Mouse (Mus musculus): Measurements from ENCODE around the gene Lsm11. TPM values are rescaled to one million over a fixed set of nuclear protein-coding genes. Genes with fewer than 3 reads are reported as not detected.

The Lsm11 gene
- 3.5 and 3.6 TPM in 2 replicates for polyA plus RNA-seq (2015; fragmentation: Nextera tagmentation; extraction: Ambion mirVana)

GRCm38 (mm10) chr11:45944643-45945156 lies at the start of gene Lsm11:
Gene Lsm11, minus strand, starts transcription at chr11:45944935.
- H3K36me3 ChIP-seq (ENCODE audit: control insufficient read depth, insufficient read depth, low read length), result peaks cover 2% of the 10 kb centered on the region; the same call in 1 of the 2 replicates
- ATAC-seq (ENCODE audit: low FRiP score, low TSS enrichment), result peak; percentile 93
- H3K4me3 ChIP-seq (ENCODE audit: low read depth, low read length), result peak within 1 kb of the TSS; percentile 87
- peak within 1 kb of the TSS; percentile 30; the same call in 1 of the 2 replicates for H3K27ac ChIP-seq (replicated peaks)
- H3K9ac ChIP-seq (ENCODE audit: low read length), result peak within 1 kb of the TSS; percentile 84
- under 1% methylated on average over 34 of the region's 55 CpGs for WGBS
- no peaks in the 10 kb centered on the region for H3K27me3 ChIP-seq (ENCODE audit: control insufficient read depth, insufficient read depth, low read length)
- H3K4me1 ChIP-seq (replicated peaks; ENCODE audit: control insufficient read depth, insufficient read depth), result no peaks in the 10 kb centered on the region
- peak; percentile 98 for DNase-seq (ENCODE audit: low spot score)
- TF ChIP-seq CTCF (IDR thresholded peaks at IDR 0.05; ENCODE audit: low read depth), result peak; percentile 100
- TF ChIP-seq EP300 (optimal IDR thresholded peaks at IDR 0.05), result no peak
- H3K9me3 ChIP-seq (ENCODE audit: control insufficient read depth, low read length), result no peaks in the 10 kb centered on the region
- peak within 1 kb of the TSS; percentile 97 for H3K4me2 ChIP-seq (replicated peaks; ENCODE audit: low read depth)

- no peak overlapping the region for H3K4me3 ChIP-seq (ENCODE audit: low read depth, low read length)
- no peaks in the 10 kb centered on the region for H3K36me3 ChIP-seq (ENCODE audit: control insufficient read depth, insufficient read depth, low read length)
- TF ChIP-seq EP300 (optimal IDR thresholded peaks at IDR 0.05) (no peak), CTCF (IDR thresholded peaks at IDR 0.05; ENCODE audit: low read depth) (no peak)
- H3K9me3 ChIP-seq (ENCODE audit: control insufficient read depth, low read length), result no peaks in the 10 kb centered on the region
- no peak overlapping the region for H3K9ac ChIP-seq (ENCODE audit: low read length)
- ATAC-seq (ENCODE audit: low FRiP score, low TSS enrichment) (no peak), DNase-seq (ENCODE audit: low spot score) (no peak)
- H3K27ac ChIP-seq (replicated peaks), result no peak overlapping the region
- H3K4me2 ChIP-seq (replicated peaks; ENCODE audit: low read depth), result peak overlapping the region; percentile 42
- H3K27me3 ChIP-seq (ENCODE audit: control insufficient read depth, insufficient read depth, low read length), result no peaks in the 10 kb centered on the region
- WGBS, result 51% methylated on average over 13 of the region's 13 CpGs
- H3K4me1 ChIP-seq (replicated peaks; ENCODE audit: control insufficient read depth, insufficient read depth), result 0 out of 2 replicates have a peak, but pooled peaks cover 4% of the 10 kb centered on the region
Observed at GRCm38 (mm10) chr11:45992087-45992486, 47.4 kb upstream of the Lsm11 start.

- peak; percentile 44 for DNase-seq (ENCODE audit: low spot score)
- Histone ChIP-seq H3K9ac (ENCODE audit: low read length) (0 out of 2 replicates have a peak overlapping the region, but pooled peaks have one; percentile 23), H3K4me3 (ENCODE audit: low read depth, low read length) (0 out of 2 replicates have a peak overlapping the region, but pooled peaks have one; percentile 12), H3K4me1 (replicated peaks; ENCODE audit: control insufficient read depth, insufficient read depth) (0 out of 2 replicates have a peak, but pooled peaks cover 4% of the 10 kb centered on the region), H3K4me2 (replicated peaks; ENCODE audit: low read depth) (peak overlapping the region; percentile 42), H3K36me3 (ENCODE audit: control insufficient read depth, insufficient read depth, low read length) (no peaks in the 10 kb centered on the region), H3K27me3 (ENCODE audit: control insufficient read depth, insufficient read depth, low read length) (no peaks in the 10 kb centered on the region), H3K27ac (replicated peaks) (no peak overlapping the region), H3K9me3 (ENCODE audit: control insufficient read depth, low read length) (no peaks in the 10 kb centered on the region)
- 10% methylated on average over 16 of the region's 16 CpGs for whole genome bisulfite sequencing
- ATAC-seq (ENCODE audit: low FRiP score, low TSS enrichment), result 0 out of 2 replicates have a peak, but pooled peaks have one; percentile 26
- TF ChIP-seq CTCF (IDR thresholded peaks at IDR 0.05; ENCODE audit: low read depth) (no peak), EP300 (optimal IDR thresholded peaks at IDR 0.05) (no peak)
Observed at GRCm38 (mm10) chr11:45991604-45992003, 46.9 kb upstream of the Lsm11 start.

- Histone ChIP-seq H3K4me1 (replicated peaks; ENCODE audit: control insufficient read depth, insufficient read depth) (no peaks in the 10 kb centered on the region), H3K36me3 (ENCODE audit: control insufficient read depth, insufficient read depth, low read length) (no peaks in the 10 kb centered on the region), H3K4me3 (ENCODE audit: low read depth, low read length) (peak overlapping the region; percentile 50), H3K27me3 (ENCODE audit: control insufficient read depth, insufficient read depth, low read length) (no peaks in the 10 kb centered on the region), H3K9me3 (ENCODE audit: control insufficient read depth, low read length) (no peaks in the 10 kb centered on the region), H3K9ac (ENCODE audit: low read length) (peak overlapping the region; percentile 84), H3K4me2 (replicated peaks; ENCODE audit: low read depth) (peak overlapping the region; percentile 76), H3K27ac (replicated peaks) (peak overlapping the region; percentile 56; the same call in 1 of the 2 replicates)
- TF ChIP-seq CTCF (IDR thresholded peaks at IDR 0.05; ENCODE audit: low read depth) (no peak), EP300 (optimal IDR thresholded peaks at IDR 0.05) (no peak)
- DNase-seq (ENCODE audit: low spot score) (no peak), ATAC-seq (ENCODE audit: low FRiP score, low TSS enrichment) (no peak; the same call in 1 of the 2 replicates)
- WGBS, result 40% methylated on average over 17 of the region's 19 CpGs
Observed at GRCm38 (mm10) chr11:45980893-45981253, 36.1 kb upstream of the Lsm11 start.

GRCm38 (mm10) chr11:45979946-45980892 lies 35.5 kb upstream of the Lsm11 start, which contains the start of gene Sox30:
Gene Sox30, plus strand, starts transcription at chr11:45980310.
- H3K4me1 ChIP-seq (replicated peaks; ENCODE audit: control insufficient read depth, insufficient read depth), result no peaks in the 10 kb centered on the region
- H3K4me2 ChIP-seq (replicated peaks; ENCODE audit: low read depth), result peak within 1 kb of the TSS; percentile 76
- H3K9ac ChIP-seq (ENCODE audit: low read length), result peak within 1 kb of the TSS; percentile 84
- H3K27me3 ChIP-seq (ENCODE audit: control insufficient read depth, insufficient read depth, low read length), result no peaks in the 10 kb centered on the region
- peak within 1 kb of the TSS; percentile 56; the same call in 1 of the 2 replicates for H3K27ac ChIP-seq (replicated peaks)
- no peaks in the 10 kb centered on the region for H3K9me3 ChIP-seq (ENCODE audit: control insufficient read depth, low read length)
- DNase-seq (ENCODE audit: low spot score) (peak; percentile 70), ATAC-seq (ENCODE audit: low FRiP score, low TSS enrichment) (peak; percentile 94)
- TF ChIP-seq CTCF (IDR thresholded peaks at IDR 0.05; ENCODE audit: low read depth) (peak; percentile 42), EP300 (optimal IDR thresholded peaks at IDR 0.05) (no peak)
- 14% methylated on average over 64 of the region's 115 CpGs for WGBS
- H3K36me3 ChIP-seq (ENCODE audit: control insufficient read depth, insufficient read depth, low read length), result no peaks in the 10 kb centered on the region
- H3K4me3 ChIP-seq (ENCODE audit: low read depth, low read length), result peak within 1 kb of the TSS; percentile 50
